Mouse (Mus musculus) forebrain, embryonic 11.5 days (tissue): ENCODE data around the gene Fndc3b. TPM values are rescaled to one million over a fixed set of nuclear protein-coding genes. Genes with fewer than 3 reads are reported as not detected.
"Not testable (repeated sequence)": the region's sequence is repeated elsewhere in the genome, so short reads cannot be mapped to it uniquely, and the experiment has no call there.

Experiments
- ATAC-seq: fragments of 200-750 bp; cut with Nextera tagmentation; replicated peaks from 2 replicates; pipeline ENCODE4 v1.8.0; 2017; ENCODE audit warnings: moderate TSS enrichment; ENCODE audit not compliant: low FRiP score
- DNase-seq: peaks from one replicate; pipeline ENCODE4 v3.0.0-alpha.2; 2017; ENCODE audit warnings: low spot score
- H3K27ac ChIP-seq: fragments of 300-500 bp; sonication (generic); 2 replicates; pipeline ENCODE4 v1.5.1; 2014; ENCODE audit warnings: low read depth, low read length
- H3K27me3 ChIP-seq: fragments of 300-500 bp; sonication (generic); 2 replicates; pipeline ENCODE4 v1.6.1; 2014; ENCODE audit warnings: mild to moderate bottlenecking, low read length, mixed read lengths; ENCODE audit not compliant: control insufficient read depth, insufficient read depth
- H3K36me3 ChIP-seq: fragments of 300-500 bp; sonication (generic); 2 replicates; pipeline ENCODE4 v1.6.1; 2014; ENCODE audit warnings: mild to moderate bottlenecking, low read length, moderate library complexity, mixed read lengths; ENCODE audit not compliant: control insufficient read depth, insufficient read depth
- H3K4me1 ChIP-seq: fragments of 300-500 bp; sonication (generic); replicated peaks from 2 replicates; pipeline ENCODE4 v1.6.1; 2014; ENCODE audit warnings: low read length, mixed read lengths; ENCODE audit not compliant: control insufficient read depth, insufficient read depth
- H3K4me2 ChIP-seq: fragments of 300-500 bp; sonication (generic); 2 replicates; pipeline ENCODE4 v1.6.1; 2014; ENCODE audit warnings: low read depth, mild to moderate bottlenecking, low read length, moderate library complexity, mixed read lengths; ENCODE audit not compliant: severe bottlenecking
- H3K4me3 ChIP-seq: fragments of 300-500 bp; sonication (generic); 2 replicates; pipeline ENCODE4 v1.5.1; 2014; ENCODE audit warnings: low read depth, low read length
- H3K9ac ChIP-seq: fragments of 300-500 bp; sonication (generic); 2 replicates; pipeline ENCODE4 v1.6.1; 2014; ENCODE audit warnings: low read length
- H3K9me3 ChIP-seq: fragments of 300-500 bp; sonication (generic); 2 replicates; pipeline ENCODE4 v1.6.1; 2016; ENCODE audit warnings: low read length, mixed read lengths; ENCODE audit not compliant: control insufficient read depth
- WGBS: fragments of 180-500 bp; shearing (Covaris S2); extraction: QIAGEN DNeasy Blood & Tissue Kit; methylation state at CpG from one replicate; pipeline ENCODE4 v1.1.7; 2014; 5-methylcytosine and 5-hydroxymethylcytosine counted together
- polyA plus RNA-seq: library from polyadenylated mRNA; unstranded; fragments of >200 nt; fragmentation: Nextera tagmentation; extraction: Ambion mirVana; gene quantifications from 2 replicates; pipeline ENCODE4 v1.2.1, GENCODE M21; 2014

The Fndc3b gene
- polyA plus RNA-seq, 1 experiment from 2014 or later: 11.3 TPM

- ATAC-seq (no peak), DNase-seq (no peak)
- Histone ChIP-seq H3K27ac (no peak overlapping the region), H3K27me3 (no peaks in the 10 kb centered on the region), H3K4me1 (no peaks in the 10 kb centered on the region), H3K9me3 (no peaks in the 10 kb centered on the region), H3K4me3 (no peak overlapping the region), H3K4me2 (no peak overlapping the region), H3K36me3 (no peaks in the 10 kb centered on the region), H3K9ac (no peak overlapping the region)
- 91% methylated on average over 2 of the region's 2 CpGs for WGBS
These were observed 231.7 kb downstream of the Fndc3b start for GRCm38 (mm10) chr3:27479378-27479777.

DNA sequence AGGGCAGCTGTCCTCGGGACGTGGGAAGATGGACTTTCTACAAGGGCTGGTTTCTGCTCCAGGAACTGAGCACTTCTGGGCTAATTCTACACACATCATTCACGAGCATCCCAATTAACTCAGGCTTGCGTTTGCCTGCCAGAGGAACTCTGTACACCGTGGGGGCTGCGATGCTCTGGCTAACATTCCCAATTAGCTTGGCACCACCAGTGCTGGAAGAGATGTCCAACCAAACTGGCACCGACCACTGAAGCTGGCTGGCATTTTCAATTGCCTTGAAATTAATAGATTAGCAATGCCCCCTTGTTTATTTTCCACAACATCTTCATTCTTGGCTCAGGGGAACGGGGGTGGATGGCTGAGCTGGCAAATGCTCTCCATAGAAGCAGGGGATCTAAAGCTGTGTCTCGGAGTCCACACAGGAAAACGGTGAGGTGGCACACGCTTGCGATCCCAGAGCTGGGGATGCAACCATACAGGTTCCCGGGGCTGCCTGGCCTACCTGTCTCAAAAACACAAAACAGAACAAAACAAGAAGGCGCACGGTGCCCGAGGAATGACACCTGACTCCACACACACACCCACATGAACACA, 232.4 kb downstream of the Fndc3b start:
- H3K4me1 ChIP-seq: no peaks in the 10 kb centered on the region
- 92% methylated on average over 16 of the region's 16 CpGs for WGBS
- no peaks in the 10 kb centered on the region for H3K27me3 ChIP-seq
- no peak overlapping the region for H3K4me3 ChIP-seq
- H3K9ac ChIP-seq: no peak overlapping the region
- H3K36me3 ChIP-seq: no peaks in the 10 kb centered on the region
- no peaks in the 10 kb centered on the region for H3K9me3 ChIP-seq
- H3K27ac ChIP-seq: no peak overlapping the region
- H3K4me2 ChIP-seq: no peak overlapping the region
- ATAC-seq (no peak), DNase-seq (no peak)

GRCm38 (mm10) chr3:27477749-27478148, 233.4 kb downstream of the Fndc3b start:
- WGBS: 94% methylated on average over 3 of the region's 3 CpGs
- DNase-seq, H3K4me1 ChIP-seq, H3K27ac ChIP-seq, H3K9ac ChIP-seq, H3K4me3 ChIP-seq, H3K9me3 ChIP-seq, H3K27me3 ChIP-seq, H3K4me2 ChIP-seq, ATAC-seq, H3K36me3 ChIP-seq: not testable (repeated sequence)

DNA sequence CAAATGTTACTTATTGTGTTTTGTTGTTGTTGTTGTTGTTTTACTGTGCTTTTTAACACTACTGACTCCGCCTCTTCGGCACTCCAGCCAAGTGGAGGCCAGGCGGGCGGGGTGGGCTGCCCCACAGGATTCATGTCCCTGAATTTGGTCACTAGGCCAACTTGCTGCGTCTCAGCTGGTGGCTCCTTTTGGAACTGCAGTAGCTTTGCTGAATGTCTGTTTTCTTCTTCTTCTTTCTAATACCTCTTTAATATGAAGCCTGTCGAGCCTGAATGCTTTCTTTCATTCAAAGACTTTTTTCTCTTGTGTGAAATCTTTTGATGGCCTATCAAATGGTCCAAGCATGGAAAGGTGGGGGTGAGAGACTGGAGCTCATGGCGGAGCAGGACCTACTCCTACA, 235.2 kb downstream of the Fndc3b start:
- ATAC-seq (no peak), DNase-seq (no peak)
- Histone ChIP-seq H3K4me3 (no peak overlapping the region), H3K4me1 (no peaks in the 10 kb centered on the region), H3K9ac (no peak overlapping the region), H3K27ac (no peak overlapping the region), H3K9me3 (no peaks in the 10 kb centered on the region), H3K4me2 (no peak overlapping the region), H3K36me3 (no peaks in the 10 kb centered on the region), H3K27me3 (no peaks in the 10 kb centered on the region)
- WGBS: 69% methylated on average over 7 of the region's 7 CpGs

GRCm38 (mm10) chr3:27473801-27474599, 237.1 kb downstream of the Fndc3b start:
- H3K9ac ChIP-seq: no peak overlapping the region
- WGBS: 92% methylated on average over 14 of the region's 14 CpGs
- H3K27ac ChIP-seq: no peak overlapping the region
- no peaks in the 10 kb centered on the region for H3K9me3 ChIP-seq
- DNase-seq: no peak
- H3K36me3 ChIP-seq: no peaks in the 10 kb centered on the region
- no peak overlapping the region for H3K4me3 ChIP-seq
- no peak for ATAC-seq
- no peaks in the 10 kb centered on the region for H3K27me3 ChIP-seq
- H3K4me2 ChIP-seq: no peak overlapping the region
- no peaks in the 10 kb centered on the region for H3K4me1 ChIP-seq

GRCm38 (mm10) chr3:27472846-27473245, 238.3 kb downstream of the Fndc3b start:
- no peak overlapping the region for H3K4me3 ChIP-seq
- H3K4me1 ChIP-seq: no peaks in the 10 kb centered on the region
- 97% methylated on average over 3 of the region's 3 CpGs for WGBS
- H3K4me2 ChIP-seq: no peak overlapping the region
- ATAC-seq: no peak
- H3K9me3 ChIP-seq: no peaks in the 10 kb centered on the region
- no peak overlapping the region for H3K9ac ChIP-seq
- DNase-seq: no peak
- no peaks in the 10 kb centered on the region for H3K36me3 ChIP-seq
- H3K27ac ChIP-seq: no peak overlapping the region
- H3K27me3 ChIP-seq: no peaks in the 10 kb centered on the region

GRCm38 (mm10) chr3:27470781-27471180, 240.3 kb downstream of the Fndc3b start:
- Histone ChIP-seq H3K27me3 (no peaks in the 10 kb centered on the region), H3K9ac (no peak overlapping the region), H3K9me3 (no peaks in the 10 kb centered on the region), H3K27ac (no peak overlapping the region), H3K4me2 (no peak overlapping the region), H3K36me3 (no peaks in the 10 kb centered on the region), H3K4me1 (no peaks in the 10 kb centered on the region), H3K4me3 (no peak overlapping the region)
- WGBS: 93% methylated on average over 8 of the region's 8 CpGs
- ATAC-seq (no peak), DNase-seq (no peak)

DNA sequence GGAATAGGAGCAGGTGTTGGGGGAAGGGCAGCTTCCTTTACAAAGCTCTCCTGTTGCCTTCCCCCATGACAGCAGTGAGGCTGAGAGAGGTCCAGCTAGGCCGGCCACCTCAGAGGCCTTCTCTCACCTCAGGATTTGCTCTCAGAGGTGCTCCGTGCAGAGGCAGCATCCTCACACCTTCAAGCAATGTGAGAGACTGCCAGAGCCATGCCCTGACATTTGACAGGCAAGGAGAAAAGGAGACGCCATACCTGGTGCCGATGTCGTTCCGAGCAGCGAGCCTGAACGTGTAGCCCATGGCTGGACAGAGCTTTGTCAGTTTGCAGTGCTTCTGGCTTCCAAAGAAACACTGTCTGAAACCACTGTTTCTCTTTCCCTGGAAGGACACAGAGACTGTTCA, 241.1 kb downstream of the Fndc3b start:
- Histone ChIP-seq H3K4me3 (no peak overlapping the region), H3K27me3 (no peaks in the 10 kb centered on the region), H3K4me1 (no peaks in the 10 kb centered on the region), H3K9me3 (no peaks in the 10 kb centered on the region), H3K9ac (no peak overlapping the region), H3K36me3 (no peaks in the 10 kb centered on the region), H3K27ac (no peak overlapping the region), H3K4me2 (no peak overlapping the region)
- no peak for ATAC-seq
- DNase-seq: no peak
- WGBS: 91% methylated on average over 8 of the region's 8 CpGs

- WGBS: 88% methylated on average over 11 of the region's 11 CpGs
These were observed 243.5 kb downstream of the Fndc3b start for GRCm38 (mm10) chr3:27467505-27468020.

More at GRCm38 (mm10) chr3:27467505-27468020, 243.5 kb downstream of the Fndc3b start:
- Histone ChIP-seq H3K4me2 (no peak overlapping the region), H3K27ac (no peak overlapping the region), H3K36me3 (no peaks in the 10 kb centered on the region), H3K9me3 (no peaks in the 10 kb centered on the region), H3K9ac (no peak overlapping the region), H3K4me1 (no peaks in the 10 kb centered on the region), H3K4me3 (no peak overlapping the region), H3K27me3 (no peaks in the 10 kb centered on the region)
- no peak for DNase-seq
- ATAC-seq: no peak
